Mouse (Mus musculus) ES-E14 (cell line): Measurements from ENCODE around the gene Rara. TPM values are rescaled to one million over a fixed set of nuclear protein-coding genes. Genes with fewer than 3 reads are reported as not detected.

Experiments
- DNase-seq: peaks from one replicate; pipeline ENCODE4 v3.0.0-alpha.2; 2013; ENCODE audit warnings: low read depth, low spot score
- H3K27ac ChIP-seq: 2 replicates; pipeline ENCODE4 v1.5.1; 2012; ENCODE audit warnings: low read depth, mild to moderate bottlenecking, low read length, moderate library complexity, mixed read lengths; ENCODE audit not compliant: poor library complexity, insufficient read depth, severe bottlenecking
- H3K36me3 ChIP-seq: 2 replicates; pipeline ENCODE4 v1.6.1; 2012; ENCODE audit warnings: mild to moderate bottlenecking, low read length, moderate library complexity, mixed read lengths; ENCODE audit not compliant: control insufficient read depth, poor library complexity, insufficient read depth, severe bottlenecking
- H3K4me1 ChIP-seq, 2 experiments: fragments of 150-350 bp in 1 of 2; sonication (generic) in 1 of 2; 2 replicates each; pipeline ENCODE4 v1.6.1; 2012; ENCODE audit warnings: low read length in 2 of 2, mild to moderate bottlenecking in 1 of 2, mixed read lengths in 1 of 2; ENCODE audit not compliant: control insufficient read depth in 2 of 2, insufficient read depth in 2 of 2, poor library complexity in 1 of 2
- H3K4me3 ChIP-seq, 2 experiments: fragments of 150-350 bp in 1 of 2; sonication (generic) in 1 of 2; 2 replicates each; pipeline ENCODE4 v1.5.1; 2012; ENCODE audit warnings: low read length in 2 of 2, low read depth in 1 of 2, mild to moderate bottlenecking in 1 of 2, mixed read lengths in 1 of 2; ENCODE audit not compliant: insufficient read depth in 1 of 2, poor library complexity in 1 of 2, severe bottlenecking in 1 of 2
- H3K9ac ChIP-seq: 2 replicates; pipeline ENCODE4 v1.6.1; 2012; ENCODE audit warnings: low read depth, mild to moderate bottlenecking, low read length, mixed read lengths; ENCODE audit not compliant: poor library complexity, insufficient read depth, severe bottlenecking
- H3K9me3 ChIP-seq: fragments of 150-350 bp; sonication (generic); 2 replicates; pipeline ENCODE4 v1.6.1; 2012; ENCODE audit warnings: low read depth, mild to moderate bottlenecking, low read length; ENCODE audit not compliant: control insufficient read depth, insufficient read depth
- CHD2 ChIP-seq: IDR thresholded peaks from 2 replicates; pipeline ENCODE4 v1.6.1; 2014; ENCODE audit warnings: mild to moderate bottlenecking, low read depth, low read length, inconsistent platforms
- HCFC1 ChIP-seq: IDR thresholded peaks from 2 replicates; pipeline ENCODE4 v1.6.1; 2012; ENCODE audit warnings: low read length, inconsistent platforms, borderline replicate concordance; ENCODE audit not compliant: insufficient read depth
- MAFK ChIP-seq: IDR thresholded peaks from 2 replicates; pipeline ENCODE4 v1.6.1; 2014; ENCODE audit warnings: mild to moderate bottlenecking, low read depth, low read length, inconsistent platforms; ENCODE audit not compliant: insufficient read depth
- ZC3H11A ChIP-seq: IDR thresholded peaks from 2 replicates; pipeline ENCODE4 v1.6.1; 2012; ENCODE audit warnings: low read depth, mild to moderate bottlenecking, inconsistent platforms, low read length, borderline replicate concordance
- ZNF384 ChIP-seq: IDR thresholded peaks from 2 replicates; pipeline ENCODE4 v1.6.1; 2012; ENCODE audit warnings: low read depth, low read length, inconsistent platforms
- in situ Hi-C, 2 experiments: fragments of 600-800 bp; cut with MboI; formaldehyde crosslinking; loops; one replicate each; pipeline ENCODE4 v1.15.1; 2025; ENCODE audit warnings: low sequenced_read_pairs in 2 of 2, inconsistent platforms in 1 of 2; ENCODE audit not compliant: unreplicated experiment in 2 of 2
- total RNA-seq: library from RNA; depleted of rRNA; stranded (reverse); fragments of 300-350 nt; gene quantifications from 2 replicates; pipeline ENCODE4 v1.2.3, GENCODE M21; 2012

Gene Rara
- total RNA-seq, 1 experiment, result 25.8 TPM

- H3K4me3 ChIP-seq, result peak overlapping the region; percentile 74 to 79
- in situ Hi-C loops, result no loop called here
- TF ChIP-seq ZNF384 (no peak), CHD2 (no peak), HCFC1 (no peak), ZC3H11A (no peak), MAFK (no peak)
- no peaks in the 10 kb centered on the region for H3K36me3 ChIP-seq
- no peaks in the 10 kb centered on the region for H3K9me3 ChIP-seq
- no peak overlapping the region for H3K27ac ChIP-seq
- peaks cover 0 to 26% of the 10 kb centered on the region in 2 experiments; a peak in 2 of 4 replicates for H3K4me1 ChIP-seq
- DNase-seq, result no peak
- peak overlapping the region; percentile 12 for H3K9ac ChIP-seq
Measured at GRCm38 (mm10) chr11:98981289-98981996, 53.8 kb downstream of the Rara start.

GRCm38 (mm10) chr11:98981997-98982772 lies 54.6 kb downstream of the Rara start:
- TF ChIP-seq ZC3H11A (no peak), ZNF384 (no peak), CHD2 (no peak), HCFC1 (no peak), MAFK (no peak)

GRCm38 (mm10) chr11:98982773-98983133 lies 55.1 kb downstream of the Rara start, which contains the start of gene Gjd3:
Gjd3 (minus strand) TSS chr11:98983016.
- Histone ChIP-seq H3K9ac (peak within 1 kb of the TSS; percentile 65), H3K36me3 (no peaks in the 10 kb centered on the region), H3K4me3 (peak within 1 kb of the TSS; percentile 74 to 79), H3K27ac (no peak within 1 kb of the TSS), H3K9me3 (no peaks in the 10 kb centered on the region), H3K4me1 (peaks cover 0 to 26% of the 10 kb centered on the region in 2 experiments; a peak in 2 of 4 replicates)
- in situ Hi-C loops, result no loop called here
- no peak for DNase-seq
- no peak for TF ChIP-seq ZNF384
- no peak for TF ChIP-seq CHD2
- TF ChIP-seq HCFC1, result no peak
- TF ChIP-seq MAFK, result no peak
- TF ChIP-seq ZC3H11A, result no peak

More at GRCm38 (mm10) chr11:98981997-98982772, 54.6 kb downstream of the Rara start:
- Histone ChIP-seq H3K4me1 (peaks cover 0 to 26% of the 10 kb centered on the region in 2 experiments; a peak in 2 of 4 replicates), H3K9me3 (no peaks in the 10 kb centered on the region), H3K9ac (peak overlapping the region; percentile 65), H3K27ac (no peak overlapping the region), H3K36me3 (no peaks in the 10 kb centered on the region), H3K4me3 (peak overlapping the region; percentile 74 to 79)
- in situ Hi-C loops, result no loop called here
- DNase-seq, result no peak

- Histone ChIP-seq H3K36me3 (no peaks in the 10 kb centered on the region), H3K27ac (no peak overlapping the region), H3K9me3 (no peaks in the 10 kb centered on the region), H3K4me1 (peaks cover 0 to 24% of the 10 kb centered on the region in 2 experiments; a peak in 2 of 4 replicates), H3K9ac (no peak overlapping the region), H3K4me3 (no peak overlapping the region)
- TF ChIP-seq HCFC1, result no peak
- TF ChIP-seq MAFK, result no peak
- no peak for TF ChIP-seq CHD2
- TF ChIP-seq ZC3H11A, result no peak
- TF ChIP-seq ZNF384, result no peak
- in situ Hi-C loops, result no loop called here
- DNase-seq, result no peak
Measured at GRCm38 (mm10) chr11:98983551-98983950, 55.9 kb downstream of the Rara start.
